Mouse (Mus musculus) cerebellum, adult 2 months (tissue): ENCODE data around the gene Tnfrsf9. TPM values are rescaled to one million over a fixed set of nuclear protein-coding genes. Genes with fewer than 3 reads are reported as not detected.

Source experiments
- DNase-seq, 2 experiments: peaks; one replicate each; pipeline ENCODE4 v3.0.0; 2021
- H3K27ac ChIP-seq: fragments of 200-500 bp; 2 replicates; pipeline ENCODE4 v1.5.1; 2012; ENCODE audit warnings: low read length, control low read depth, inconsistent platforms; ENCODE audit not compliant: insufficient read depth
- H3K27me3 ChIP-seq: fragments of 200-500 bp; 2 replicates; pipeline ENCODE4 v1.6.1; 2012; ENCODE audit warnings: inconsistent platforms, mild to moderate bottlenecking, low read length, moderate library complexity; ENCODE audit not compliant: control insufficient read depth, insufficient read depth
- H3K4me1 ChIP-seq: fragments of 200-500 bp; 2 replicates; pipeline ENCODE4 v1.6.1; 2011; ENCODE audit warnings: low read length; ENCODE audit not compliant: control insufficient read depth, insufficient read depth
- H3K4me3 ChIP-seq: fragments of 200-500 bp; replicated peaks from 2 replicates; pipeline ENCODE3; 2011; ENCODE audit warnings: mild to moderate bottlenecking, low read depth, low read length, control low read depth; ENCODE audit not compliant: insufficient read depth
- CTCF ChIP-seq: fragments of 200-500 bp; IDR thresholded peaks from 2 replicates; pipeline ENCODE4 v1.5.1; 2011; ENCODE audit warnings: low read depth, mild to moderate bottlenecking, control low read depth, low read length, moderate library complexity, borderline replicate concordance; ENCODE audit not compliant: insufficient read depth
- POLR2A ChIP-seq: fragments of 200-500 bp; IDR thresholded peaks from 2 replicates; pipeline ENCODE4 v1.6.1; 2011; ENCODE audit warnings: low read length, control low read depth, borderline replicate concordance; ENCODE audit not compliant: insufficient read depth
- WGBS: fragments of 180-500 bp; shearing (Covaris S2); methylation state at CpG from one replicate; pipeline ENCODE4 v1.1.7; 2018; 5-methylcytosine and 5-hydroxymethylcytosine counted together
- polyA plus RNA-seq: library from polyadenylated mRNA; depleted of rRNA; stranded (reverse); fragments of >200 nt; gene quantifications from 2 replicates; pipeline ENCODE4 v1.2.3, GENCODE M21; 2012

Tnfrsf9 gene
- polyA plus RNA-seq, 1 experiment = 0.64 TPM

GRCm38 (mm10) chr4:150950972-150951371 lies 36.6 kb downstream of the Tnfrsf9 start:
- no peak for DNase-seq
- Histone ChIP-seq H3K4me3 (no peak overlapping the region), H3K4me1 (peaks cover 10% of the 10 kb centered on the region), H3K27ac (no peak overlapping the region), H3K27me3 (no peaks in the 10 kb centered on the region)
- no peak for TF ChIP-seq POLR2A
- no peak for TF ChIP-seq CTCF
- 86% methylated on average over 10 of the region's 10 CpGs for WGBS

- DNase-seq = no peak
- H3K27ac ChIP-seq = no peak overlapping the region
- TF ChIP-seq CTCF (no peak), POLR2A (no peak)
- H3K4me3 ChIP-seq = no peak overlapping the region
- WGBS = 35% methylated on average over 13 of the region's 13 CpGs
- peaks cover 10% of the 10 kb centered on the region for H3K4me1 ChIP-seq
- H3K27me3 ChIP-seq = no peaks in the 10 kb centered on the region
These were observed 42.2 kb downstream of the Tnfrsf9 start for GRCm38 (mm10) chr4:150956369-150957105.

- TF ChIP-seq POLR2A = no peak
- TF ChIP-seq CTCF = no peak
- DNase-seq = no peak
- Histone ChIP-seq H3K4me3 (no peak overlapping the region), H3K4me1 (peaks cover 10% of the 10 kb centered on the region), H3K27me3 (no peaks in the 10 kb centered on the region), H3K27ac (no peak overlapping the region)
- 26% methylated on average over 1 of the region's 1 CpGs for WGBS
These were observed 42.7 kb downstream of the Tnfrsf9 start for GRCm38 (mm10) chr4:150957106-150957458.

- H3K4me3 ChIP-seq = no peak overlapping the region
- no peak overlapping the region for H3K27ac ChIP-seq
- DNase-seq = no peak
- H3K4me1 ChIP-seq = peaks cover 10% of the 10 kb centered on the region
- TF ChIP-seq CTCF = no peak
- TF ChIP-seq POLR2A = no peak
- WGBS = 79% methylated on average over 7 of the region's 7 CpGs
- H3K27me3 ChIP-seq = no peaks in the 10 kb centered on the region
These were observed 44.2 kb downstream of the Tnfrsf9 start for GRCm38 (mm10) chr4:150958536-150958935.

- DNase-seq = no peak
- WGBS = 32% methylated on average over 6 of the region's 6 CpGs
- H3K27me3 ChIP-seq = no peaks in the 10 kb centered on the region
- no peak overlapping the region for H3K4me3 ChIP-seq
- TF ChIP-seq POLR2A (no peak), CTCF (no peak)
- no peak overlapping the region for H3K27ac ChIP-seq
- H3K4me1 ChIP-seq = no peaks in the 10 kb centered on the region
These were observed 47.9 kb downstream of the Tnfrsf9 start for GRCm38 (mm10) chr4:150962231-150962630.

GRCm38 (mm10) chr4:150963711-150964110 lies 49.3 kb downstream of the Tnfrsf9 start:
- TF ChIP-seq POLR2A = no peak
- no peak for TF ChIP-seq CTCF
- WGBS = 55% methylated on average over 2 of the region's 2 CpGs
- Histone ChIP-seq H3K4me1 (no peaks in the 10 kb centered on the region), H3K27me3 (no peaks in the 10 kb centered on the region), H3K4me3 (no peak overlapping the region), H3K27ac (no peak overlapping the region)
- no peak for DNase-seq

GRCm38 (mm10) chr4:150964635-150965554 lies 50.5 kb downstream of the Tnfrsf9 start:
- WGBS = 11% methylated on average over 25 of the region's 25 CpGs
- no peak for TF ChIP-seq POLR2A
- peak; percentile 85 for TF ChIP-seq CTCF
- no peaks in the 10 kb centered on the region for H3K4me1 ChIP-seq
- no peak overlapping the region for H3K4me3 ChIP-seq
- peak; percentile 65 to 83 for DNase-seq
- no peak overlapping the region for H3K27ac ChIP-seq
- H3K27me3 ChIP-seq = no peaks in the 10 kb centered on the region
